Mouse (Mus musculus): ENCODE data around the gene Ptprt. TPM values are rescaled to one million over a fixed set of nuclear protein-coding genes. Genes with fewer than 3 reads are reported as not detected.

The Ptprt gene
- polyA plus RNA-seq, 1 experiment, result not detected

GRCm38 (mm10) chr2:161593391-161594152 lies 1067.4 kb downstream of the Ptprt start:
- no peak overlapping the region for H3K4me3 ChIP-seq (ENCODE audit: insufficient read depth, low read depth, low read length)
- H3K27ac ChIP-seq (replicated peaks; ENCODE audit: low read depth, low read length), result no peak overlapping the region
- no peaks in the 10 kb centered on the region for H3K4me1 ChIP-seq (ENCODE audit: control insufficient read depth, insufficient read depth, insufficient read length, low read length)

GRCm38 (mm10) chr2:161574401-161574800 lies 1086.5 kb downstream of the Ptprt start:
- Histone ChIP-seq H3K4me1 (ENCODE audit: control insufficient read depth, insufficient read depth, insufficient read length, low read length) (no peaks in the 10 kb centered on the region), H3K4me3 (ENCODE audit: insufficient read depth, low read depth, low read length) (no peak overlapping the region), H3K27ac (replicated peaks; ENCODE audit: low read depth, low read length) (no peak overlapping the region)

GRCm38 (mm10) chr2:161572201-161572600 lies 1088.7 kb downstream of the Ptprt start:
- no peak overlapping the region for H3K4me3 ChIP-seq (ENCODE audit: insufficient read depth, low read depth, low read length)
- no peaks in the 10 kb centered on the region for H3K4me1 ChIP-seq (ENCODE audit: control insufficient read depth, insufficient read depth, insufficient read length, low read length)
- no peak overlapping the region for H3K27ac ChIP-seq (replicated peaks; ENCODE audit: low read depth, low read length)

- Histone ChIP-seq H3K4me1 (ENCODE audit: control insufficient read depth, insufficient read depth, insufficient read length, low read length) (no peaks in the 10 kb centered on the region), H3K4me3 (ENCODE audit: insufficient read depth, low read depth, low read length) (no peak overlapping the region), H3K27ac (replicated peaks; ENCODE audit: low read depth, low read length) (no peak overlapping the region)
Observed at GRCm38 (mm10) chr2:161570236-161570995, 1090.5 kb downstream of the Ptprt start.

GRCm38 (mm10) chr2:161561502-161561901 lies 1099.4 kb downstream of the Ptprt start:
- Histone ChIP-seq H3K4me1 (ENCODE audit: control insufficient read depth, insufficient read depth, insufficient read length, low read length) (no peaks in the 10 kb centered on the region), H3K27ac (replicated peaks; ENCODE audit: low read depth, low read length) (no peak overlapping the region), H3K4me3 (ENCODE audit: insufficient read depth, low read depth, low read length) (no peak overlapping the region)

- Histone ChIP-seq H3K27ac (replicated peaks; ENCODE audit: low read depth, low read length) (no peak overlapping the region), H3K4me3 (ENCODE audit: insufficient read depth, low read depth, low read length) (no peak overlapping the region), H3K4me1 (ENCODE audit: control insufficient read depth, insufficient read depth, insufficient read length, low read length) (no peaks in the 10 kb centered on the region)
Observed at GRCm38 (mm10) chr2:161557874-161558273, 1103.1 kb downstream of the Ptprt start.

GRCm38 (mm10) chr2:161553651-161554050 lies 1107.3 kb downstream of the Ptprt start:
- H3K4me3 ChIP-seq (ENCODE audit: insufficient read depth, low read depth, low read length), result no peak overlapping the region
- H3K27ac ChIP-seq (replicated peaks; ENCODE audit: low read depth, low read length), result no peak overlapping the region
- H3K4me1 ChIP-seq (ENCODE audit: control insufficient read depth, insufficient read depth, insufficient read length, low read length), result no peaks in the 10 kb centered on the region

GRCm38 (mm10) chr2:161552011-161552410 lies 1108.9 kb downstream of the Ptprt start:
- Histone ChIP-seq H3K27ac (replicated peaks; ENCODE audit: low read depth, low read length) (no peak overlapping the region), H3K4me3 (ENCODE audit: insufficient read depth, low read depth, low read length) (no peak overlapping the region), H3K4me1 (ENCODE audit: control insufficient read depth, insufficient read depth, insufficient read length, low read length) (no peaks in the 10 kb centered on the region)

- Histone ChIP-seq H3K4me3 (ENCODE audit: insufficient read depth, low read depth, low read length) (no peak overlapping the region), H3K4me1 (ENCODE audit: control insufficient read depth, insufficient read depth, insufficient read length, low read length) (no peaks in the 10 kb centered on the region), H3K27ac (replicated peaks; ENCODE audit: low read depth, low read length) (no peak overlapping the region)
Observed at GRCm38 (mm10) chr2:161549577-161549976, 1111.4 kb downstream of the Ptprt start.

GRCm38 (mm10) chr2:161547318-161547717 lies 1113.6 kb downstream of the Ptprt start:
- Histone ChIP-seq H3K27ac (replicated peaks; ENCODE audit: low read depth, low read length) (no peak overlapping the region), H3K4me3 (ENCODE audit: insufficient read depth, low read depth, low read length) (no peak overlapping the region), H3K4me1 (ENCODE audit: control insufficient read depth, insufficient read depth, insufficient read length, low read length) (no peaks in the 10 kb centered on the region)

GRCm38 (mm10) chr2:161545406-161545805 lies 1115.5 kb downstream of the Ptprt start:
- no peaks in the 10 kb centered on the region for H3K4me1 ChIP-seq (ENCODE audit: control insufficient read depth, insufficient read depth, insufficient read length, low read length)
- H3K4me3 ChIP-seq (ENCODE audit: insufficient read depth, low read depth, low read length), result no peak overlapping the region
- no peak overlapping the region for H3K27ac ChIP-seq (replicated peaks; ENCODE audit: low read depth, low read length)

- Histone ChIP-seq H3K27ac (replicated peaks; ENCODE audit: low read depth, low read length) (no peak overlapping the region), H3K4me1 (ENCODE audit: control insufficient read depth, insufficient read depth, insufficient read length, low read length) (no peaks in the 10 kb centered on the region), H3K4me3 (ENCODE audit: insufficient read depth, low read depth, low read length) (no peak overlapping the region)
Observed at GRCm38 (mm10) chr2:161534151-161534550, 1126.8 kb downstream of the Ptprt start.

- no peak overlapping the region for H3K4me3 ChIP-seq (ENCODE audit: insufficient read depth, low read depth, low read length)
- no peaks in the 10 kb centered on the region for H3K4me1 ChIP-seq (ENCODE audit: control insufficient read depth, insufficient read depth, insufficient read length, low read length)
- no peak overlapping the region for H3K27ac ChIP-seq (replicated peaks; ENCODE audit: low read depth, low read length)
Observed at GRCm38 (mm10) chr2:161527192-161527591, 1133.8 kb downstream of the Ptprt start.

GRCm38 (mm10) chr2:161519671-161520070 lies 1141.3 kb downstream of the Ptprt start:
- H3K4me1 ChIP-seq (ENCODE audit: control insufficient read depth, insufficient read depth, insufficient read length, low read length), result no peaks in the 10 kb centered on the region; the same call in 1 of the 2 replicates
- no peak overlapping the region for H3K27ac ChIP-seq (replicated peaks; ENCODE audit: low read depth, low read length)
- H3K4me3 ChIP-seq (ENCODE audit: insufficient read depth, low read depth, low read length), result no peak overlapping the region

- Histone ChIP-seq H3K4me3 (ENCODE audit: insufficient read depth, low read depth, low read length) (no peak overlapping the region), H3K27ac (replicated peaks; ENCODE audit: low read depth, low read length) (no peak overlapping the region), H3K4me1 (ENCODE audit: control insufficient read depth, insufficient read depth, insufficient read length, low read length) (no peaks in the 10 kb centered on the region; the same call in 1 of the 2 replicates)
Observed at GRCm38 (mm10) chr2:161516921-161517320, 1144.0 kb downstream of the Ptprt start.

- Histone ChIP-seq H3K4me3 (ENCODE audit: insufficient read depth, low read depth, low read length) (no peak overlapping the region), H3K4me1 (ENCODE audit: control insufficient read depth, insufficient read depth, insufficient read length, low read length) (no peaks in the 10 kb centered on the region; the same call in 1 of the 2 replicates), H3K27ac (replicated peaks; ENCODE audit: low read depth, low read length) (no peak overlapping the region)
Observed at GRCm38 (mm10) chr2:161513256-161513655, 1147.7 kb downstream of the Ptprt start.

Data from brown adipose tissue, adult 24 weeks (tissue).